Mouse (Mus musculus) CH12.LX (cell line): Measurements from ENCODE around the gene Dhx35. TPM values are rescaled to one million over a fixed set of nuclear protein-coding genes. Genes with fewer than 3 reads are reported as not detected.
A peak's percentile ranks its signal among the peaks of the same experiment; 100 is the strongest.

Experiments used
- DNase-seq: peaks from one replicate; pipeline ENCODE4 v3.0.0-alpha.2; 2013; ENCODE audit errors: extremely low read depth
- H3K27ac ChIP-seq: 2 replicates; pipeline ENCODE4 v1.5.1; 2012; ENCODE audit warnings: low read depth, mild to moderate bottlenecking, control low read depth, moderate library complexity; ENCODE audit not compliant: insufficient read depth
- H3K27me3 ChIP-seq: replicated peaks from 2 replicates; pipeline ENCODE3; 2012; ENCODE audit warnings: inconsistent platforms
- H3K36me3 ChIP-seq, 2 experiments: replicated peaks in 1 of 2; 2 replicates each; pipeline versions ENCODE3 to v1.6.1; 2012; ENCODE audit warnings: inconsistent platforms in 1 of 2, low read length in 1 of 2, mild to moderate bottlenecking in 1 of 2, mixed read lengths in 1 of 2, moderate library complexity in 1 of 2; ENCODE audit not compliant: control insufficient read depth in 1 of 2, insufficient read depth in 1 of 2
- H3K4me1 ChIP-seq, 2 experiments: 2 replicates each; pipeline ENCODE4 v1.6.1; 2012; ENCODE audit warnings: inconsistent platforms in 1 of 2, moderate library complexity in 1 of 2; ENCODE audit not compliant: insufficient read depth in 2 of 2, control insufficient read depth in 1 of 2
- H3K4me2 ChIP-seq: 2 replicates; pipeline ENCODE4 v1.6.1; 2012; ENCODE audit warnings: low read depth, mild to moderate bottlenecking, control low read depth; ENCODE audit not compliant: poor library complexity, insufficient read depth, severe bottlenecking
- H3K4me3 ChIP-seq, 3 experiments: fragments of 150-350 bp in 1 of 3; sonication (generic) in 1 of 3; replicated peaks in 1 of 3; 2 replicates each; pipeline versions ENCODE3 to v1.5.1; 2011 to 2012; ENCODE audit warnings: low read depth in 2 of 3, low read length in 2 of 3, mild to moderate bottlenecking in 2 of 3, moderate library complexity in 2 of 3, control low read depth in 1 of 3, improper control_type of control experiment in 1 of 3, inconsistent platforms in 1 of 3, mixed read lengths in 1 of 3; ENCODE audit not compliant: poor library complexity in 1 of 3
- H3K79me2 ChIP-seq: replicated peaks from 2 replicates; pipeline ENCODE4 v1.6.1; 2012; ENCODE audit warnings: mild to moderate bottlenecking, moderate library complexity; ENCODE audit not compliant: control insufficient read depth, poor library complexity, insufficient read depth, severe bottlenecking; ENCODE audit errors: extremely low read depth
- H3K9ac ChIP-seq: 2 replicates; pipeline ENCODE4 v1.6.1; 2012; ENCODE audit warnings: low read depth, mild to moderate bottlenecking, control low read depth, moderate library complexity; ENCODE audit not compliant: insufficient read depth
- H3K9me3 ChIP-seq: replicated peaks from 2 replicates; pipeline ENCODE3; 2012; ENCODE audit warnings: low read length, inconsistent platforms, mixed read lengths
- BHLHE40 ChIP-seq: IDR thresholded peaks from 2 replicates; pipeline ENCODE4 v1.6.1; 2011; ENCODE audit warnings: mild to moderate bottlenecking, low read depth, low read length, improper control_type of control experiment
- CHD2 ChIP-seq: IDR thresholded peaks from 2 replicates; pipeline ENCODE4 v1.6.1; 2011; ENCODE audit warnings: low read length, improper control_type of control experiment
- ELF1 ChIP-seq: IDR thresholded peaks from 2 replicates; pipeline ENCODE4 v1.6.1; 2014; ENCODE audit warnings: low read depth, mild to moderate bottlenecking, inconsistent platforms, low read length, improper control_type of control experiment
- ETS1 ChIP-seq: conservative IDR thresholded peaks from 2 replicates; pipeline ENCODE4 v1.6.1; 2012; ENCODE audit warnings: low read depth, mild to moderate bottlenecking, inconsistent platforms, low read length, improper control_type of control experiment, moderate library complexity
- GABPA ChIP-seq: IDR thresholded peaks from 2 replicates; pipeline ENCODE4 v1.6.1; 2012; ENCODE audit warnings: low read depth, low read length, improper control_type of control experiment, inconsistent platforms; ENCODE audit not compliant: insufficient replicate concordance
- HCFC1 ChIP-seq: IDR thresholded peaks from 2 replicates; pipeline ENCODE4 v1.6.1; 2012; ENCODE audit warnings: low read depth, mild to moderate bottlenecking, inconsistent platforms, low read length, improper control_type of control experiment
- IRF4 ChIP-seq: IDR thresholded peaks from 2 replicates; pipeline ENCODE4 v1.6.1; 2014; ENCODE audit warnings: low read depth, mild to moderate bottlenecking, inconsistent platforms, low read length, improper control_type of control experiment
- JUN ChIP-seq: IDR thresholded peaks from 2 replicates; pipeline ENCODE4 v1.6.1; 2011; ENCODE audit warnings: low read depth, mild to moderate bottlenecking, low read length, improper control_type of control experiment, moderate library complexity; ENCODE audit not compliant: insufficient read depth
- JUND ChIP-seq: conservative IDR thresholded peaks from 2 replicates; pipeline ENCODE4 v1.6.1; 2011; ENCODE audit warnings: low read depth, low read length, improper control_type of control experiment
- KAT2A ChIP-seq: IDR thresholded peaks from 2 replicates; pipeline ENCODE4 v1.6.1; 2012; ENCODE audit warnings: low read length, improper control_type of control experiment, inconsistent platforms; ENCODE audit not compliant: insufficient replicate concordance
- MAFK ChIP-seq: IDR thresholded peaks from 2 replicates; pipeline ENCODE4 v1.6.1; 2011; ENCODE audit warnings: low read length, improper control_type of control experiment; ENCODE audit not compliant: insufficient replicate concordance
- MAX ChIP-seq: IDR thresholded peaks from 2 replicates; pipeline ENCODE4 v1.6.1; 2011; ENCODE audit warnings: low read length, improper control_type of control experiment
- MAZ ChIP-seq: IDR thresholded peaks from 2 replicates; pipeline ENCODE4 v1.6.1; 2012; ENCODE audit warnings: low read depth, mild to moderate bottlenecking, inconsistent platforms, low read length, improper control_type of control experiment, moderate library complexity
- MEF2A ChIP-seq: IDR thresholded peaks from 2 replicates; pipeline ENCODE4 v1.6.1; 2014; ENCODE audit warnings: low read depth, mild to moderate bottlenecking, inconsistent platforms, low read length, improper control_type of control experiment, borderline replicate concordance
- MXI1 ChIP-seq: IDR thresholded peaks from 2 replicates; pipeline ENCODE4 v1.6.1; 2011; ENCODE audit warnings: mild to moderate bottlenecking, low read depth, low read length, improper control_type of control experiment
- MYC ChIP-seq: IDR thresholded peaks from 2 replicates; pipeline ENCODE4 v1.6.1; 2011; ENCODE audit warnings: low read depth, mild to moderate bottlenecking, improper control_type of control experiment, low read length
- NELFE ChIP-seq: IDR thresholded peaks from 2 replicates; pipeline ENCODE4 v1.6.1; 2011; ENCODE audit warnings: low read depth, low read length, improper control_type of control experiment
- NRF1 ChIP-seq: IDR thresholded peaks from 2 replicates; pipeline ENCODE4 v1.6.1; 2014; ENCODE audit warnings: low read depth, mild to moderate bottlenecking, inconsistent platforms, low read length, improper control_type of control experiment, moderate library complexity
- POLR2A ChIP-seq: IDR thresholded peaks from 2 replicates; pipeline ENCODE4 v1.6.1; 2011; ENCODE audit warnings: low read depth, mild to moderate bottlenecking, improper control_type of control experiment, low read length
- POLR2AphosphoS2 ChIP-seq: IDR thresholded peaks from 2 replicates; pipeline ENCODE4 v1.6.1; 2011; ENCODE audit warnings: low read depth, low read length, improper control_type of control experiment
- SIN3A ChIP-seq: IDR thresholded peaks from 2 replicates; pipeline ENCODE4 v1.6.1; 2012; ENCODE audit warnings: low read length, improper control_type of control experiment, inconsistent platforms
- TBP ChIP-seq: conservative IDR thresholded peaks from 2 replicates; pipeline ENCODE4 v1.6.1; 2011; ENCODE audit warnings: low read depth, low read length, improper control_type of control experiment
- TCF12 ChIP-seq: IDR thresholded peaks from 2 replicates; pipeline ENCODE4 v1.6.1; 2014; ENCODE audit warnings: low read depth, mild to moderate bottlenecking, inconsistent platforms, low read length, improper control_type of control experiment
- UBTF ChIP-seq: IDR thresholded peaks from 2 replicates; pipeline ENCODE4 v1.6.1; 2012; ENCODE audit warnings: low read depth, mild to moderate bottlenecking, inconsistent platforms, low read length, improper control_type of control experiment, moderate library complexity
- USF1 ChIP-seq: IDR thresholded peaks from 2 replicates; pipeline ENCODE4 v1.6.1; 2014; ENCODE audit warnings: low read depth, mild to moderate bottlenecking, inconsistent platforms, low read length, improper control_type of control experiment
- USF2 ChIP-seq: conservative IDR thresholded peaks from 2 replicates; pipeline ENCODE4 v1.6.1; 2011; ENCODE audit warnings: low read depth, low read length, improper control_type of control experiment
- ZC3H11A ChIP-seq: IDR thresholded peaks from 2 replicates; pipeline ENCODE4 v1.6.1; 2012; ENCODE audit warnings: low read depth, mild to moderate bottlenecking, inconsistent platforms, low read length, improper control_type of control experiment
- ZKSCAN1 ChIP-seq: IDR thresholded peaks from 2 replicates; pipeline ENCODE4 v1.6.1; 2012; ENCODE audit warnings: low read depth, inconsistent platforms, low read length, improper control_type of control experiment, borderline replicate concordance
- ZMIZ1 ChIP-seq: IDR thresholded peaks from 2 replicates; pipeline ENCODE4 v1.6.1; 2012; ENCODE audit warnings: low read depth, mild to moderate bottlenecking, inconsistent platforms, low read length, improper control_type of control experiment
- dilution Hi-C: fragments of 300-500 bp; cut with MboI; formaldehyde crosslinking; loops from 2 replicates; pipeline ENCODE4 v1.14.3; 2020; ENCODE audit warnings: low sequenced_read_pairs; ENCODE audit not compliant: extremely low pct_unique_long_range_greater_than_20kb, extremely low pct_ligation_motif_present
- in situ Hi-C: fragments of 300-500 bp; cut with MboI; formaldehyde crosslinking; loops from 3 replicates; pipeline ENCODE4 v1.14.3; 2019; ENCODE audit warnings: low sequenced_read_pairs, low pct_ligation_motif_present, low pct_unique_long_range_greater_than_20kb, mixed read lengths
- polyA plus RNA-seq: library from polyadenylated mRNA; unstranded; fragments of >175 nt; gene quantifications from 2 replicates; pipeline ENCODE4 v1.2.1, GENCODE M21; 2012; ENCODE audit warnings: low read depth; ENCODE audit not compliant: insufficient read length
- total RNA-seq, 2 experiments: library from RNA; depleted of rRNA; stranded (reverse); fragments of 300-350 nt in 1 of 2; fragments of >200 nt in 1 of 2; gene quantifications; 2 replicates each; pipeline ENCODE4 v1.2.3; 2012 to 2014

Gene Dhx35
- total RNA-seq (2012; rRNA removed), result 23.7 and 25.3 TPM in 2 replicates
- total RNA-seq (2014; rRNA removed), result 19.7 and 20.2 TPM in 2 replicates
- polyA plus RNA-seq, result 16.7 and 20.2 TPM in 2 replicates

- Histone ChIP-seq H3K27ac (peak within 1 kb of the TSS; percentile 60), H3K9ac (peak within 1 kb of the TSS; percentile 69), H3K4me2 (peak within 1 kb of the TSS; percentile 76), H3K36me3 (peaks cover 0 to 19% of the 10 kb centered on the region in 2 experiments), H3K4me3 (peak within 1 kb of the TSS; percentile 83 to 98 (median 92)), H3K27me3 (no peaks in the 10 kb centered on the region), H3K4me1 (peaks cover 11 to 23% of the 10 kb centered on the region in 2 experiments), H3K9me3 (peaks cover 2% of the 10 kb centered on the region), H3K79me2 (peaks cover 21% of the 10 kb centered on the region)
- dilution Hi-C loops (no loop called here), in situ Hi-C loops (no loop called here)
- peak; percentile 65; the same call in 1 of the 2 replicates for TF ChIP-seq MYC
- peak; percentile 83 for TF ChIP-seq SIN3A
- TF ChIP-seq TBP, result peak; percentile 66; the same call in 1 of the 2 replicates
- TF ChIP-seq USF2, result peak; percentile 99
- TF ChIP-seq USF1, result peak; percentile 100
- TF ChIP-seq TCF12, result peak; percentile 63; the same call in 1 of the 2 replicates
- peak; percentile 89 for TF ChIP-seq CHD2
- peak; percentile 96 for TF ChIP-seq MAX
- TF ChIP-seq ZMIZ1, result peak; percentile 74; the same call in 1 of the 2 replicates
- TF ChIP-seq NRF1, result peak; percentile 61
- peak; percentile 73 for TF ChIP-seq NELFE
- TF ChIP-seq BHLHE40, result peak; percentile 91
- peak; percentile 59; the same call in 1 of the 2 replicates for TF ChIP-seq MEF2A
- no peak; the same call in 1 of the 2 replicates for TF ChIP-seq ETS1
- TF ChIP-seq POLR2A, result peak; percentile 75
- TF ChIP-seq POLR2AphosphoS2, result peak; percentile 27; the same call in 1 of the 2 replicates
- TF ChIP-seq JUN, result no peak
- peak; percentile 97 for TF ChIP-seq MAZ
- TF ChIP-seq JUND, result no peak
- no peak for TF ChIP-seq GABPA
- TF ChIP-seq UBTF, result no peak
- 0 out of 2 replicates have a peak, but pooled peaks have one; percentile 46 for TF ChIP-seq IRF4
- TF ChIP-seq ZC3H11A, result no peak
- TF ChIP-seq MXI1, result peak; percentile 78
- TF ChIP-seq ZKSCAN1, result no peak
- TF ChIP-seq HCFC1, result peak; percentile 83
- TF ChIP-seq ELF1, result peak; percentile 92
- peak; percentile 76; the same call in 1 of the 2 replicates for TF ChIP-seq KAT2A
- TF ChIP-seq MAFK, result no peak
- DNase-seq, result peak; percentile 96
Observed at GRCm38 (mm10) chr2:158794494-158795004, at the start of gene Dhx35. Dhx35 (plus strand) TSS chr2:158794807.
